Mouse (Mus musculus): ENCODE measurements at regions not wholly inside any gene's neighbourhood (a gene's known extent, or its start where the extent isn't known, plus 50 kb on each side); places are given as distances from the start of the nearest gene placed in this dataset.

DNA sequence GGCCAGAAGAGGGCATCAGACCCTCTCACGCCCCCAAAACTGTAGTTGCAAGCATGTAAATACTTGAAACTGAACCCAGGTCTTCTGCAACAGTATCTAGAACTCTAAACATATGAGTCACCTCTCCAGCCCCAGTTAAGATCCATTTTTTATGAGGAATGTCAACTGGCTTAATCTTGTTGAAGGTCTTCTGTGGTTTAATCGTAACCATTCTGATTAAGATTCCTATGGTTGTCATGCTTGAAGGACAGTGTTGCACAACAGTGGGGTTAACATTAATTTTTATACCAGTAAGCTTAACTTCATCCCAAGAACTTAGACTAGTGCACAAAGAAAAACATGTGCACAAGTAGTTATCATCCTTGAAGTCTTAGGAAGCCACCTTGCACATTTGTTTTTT lies 133.5 kb downstream of the 4930444P10Rik start:
- H3K4me3 ChIP-seq (replicated peaks; ENCODE audit: low read length): no peak overlapping the region
- no peak for TF ChIP-seq CTCF (conservative IDR thresholded peaks at IDR 0.05; ENCODE audit: low read length)
- no peak for TF ChIP-seq NANOG (IDR thresholded peaks at IDR 0.05; ENCODE audit: borderline replicate concordance, low read length)
- TF ChIP-seq POU5F1 (IDR thresholded peaks at IDR 0.05; ENCODE audit: borderline replicate concordance, low read length): no peak
- H3K27me3 ChIP-seq (ENCODE audit: insufficient read depth, low read length): no peaks in the 10 kb centered on the region
- H3K36me3 ChIP-seq (ENCODE audit: insufficient read depth, low read length): no peaks in the 10 kb centered on the region
- H3K9me3 ChIP-seq (ENCODE audit: low read length): peaks cover 16% of the 10 kb centered on the region; the same call in 1 of the 2 replicates
- H3K4me1 ChIP-seq (replicated peaks; ENCODE audit: low read depth, low read length): no peaks in the 10 kb centered on the region

DNA sequence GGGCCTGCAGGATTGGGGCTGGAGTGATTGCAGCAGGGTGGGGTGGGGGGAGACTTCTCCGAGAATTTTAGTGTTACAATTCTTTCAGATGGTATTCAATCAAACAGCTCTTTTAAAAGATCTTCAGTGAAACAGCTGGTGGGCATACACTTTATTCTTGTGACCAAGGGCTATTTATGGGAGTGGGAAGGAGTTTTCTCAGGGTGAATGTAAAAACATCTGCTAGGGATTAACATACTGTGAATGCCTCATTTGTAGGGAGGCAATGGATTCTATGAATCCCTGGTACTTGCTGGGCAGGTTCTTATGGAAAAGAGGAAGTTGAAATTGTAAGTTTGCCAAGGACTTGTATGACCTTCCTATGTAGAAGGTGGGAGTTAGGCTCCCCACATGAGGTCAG lies 134.5 kb downstream of the 4930444P10Rik start:
- Histone ChIP-seq H3K4me3 (replicated peaks; ENCODE audit: low read length) (no peak overlapping the region), H3K36me3 (ENCODE audit: insufficient read depth, low read length) (no peaks in the 10 kb centered on the region), H3K9me3 (ENCODE audit: low read length) (peaks cover 16% of the 10 kb centered on the region; the same call in 1 of the 2 replicates), H3K27me3 (ENCODE audit: insufficient read depth, low read length) (no peaks in the 10 kb centered on the region), H3K4me1 (replicated peaks; ENCODE audit: low read depth, low read length) (no peaks in the 10 kb centered on the region)
- TF ChIP-seq NANOG (IDR thresholded peaks at IDR 0.05; ENCODE audit: borderline replicate concordance, low read length): no peak
- TF ChIP-seq POU5F1 (IDR thresholded peaks at IDR 0.05; ENCODE audit: borderline replicate concordance, low read length): no peak
- TF ChIP-seq CTCF (conservative IDR thresholded peaks at IDR 0.05; ENCODE audit: low read length): no peak

DNA sequence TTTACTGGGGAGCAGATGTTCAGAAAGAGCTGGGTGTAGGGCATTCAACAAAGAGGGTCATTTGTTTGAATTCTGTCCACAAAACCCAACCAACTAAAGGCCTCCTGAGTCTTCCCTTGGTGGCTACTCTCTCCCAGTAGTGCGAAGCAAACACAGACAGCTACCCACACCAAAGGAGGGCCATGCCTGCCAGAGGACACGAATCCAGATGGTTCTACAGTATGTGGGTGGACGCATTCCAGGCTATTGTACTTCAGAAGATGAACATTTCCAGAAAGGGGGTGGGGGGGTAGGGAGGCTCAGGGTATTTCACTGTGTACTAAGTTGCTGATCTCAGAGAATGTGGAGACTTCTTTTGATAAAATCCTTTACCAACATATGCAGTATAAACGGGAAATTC lies 149.5 kb downstream of the 4930444P10Rik start:
- no peak overlapping the region for H3K4me3 ChIP-seq (replicated peaks; ENCODE audit: low read length)
- H3K9me3 ChIP-seq (ENCODE audit: low read length): no peaks in the 10 kb centered on the region
- TF ChIP-seq POU5F1 (IDR thresholded peaks at IDR 0.05; ENCODE audit: borderline replicate concordance, low read length) (no peak), CTCF (conservative IDR thresholded peaks at IDR 0.05; ENCODE audit: low read length) (no peak), NANOG (IDR thresholded peaks at IDR 0.05; ENCODE audit: borderline replicate concordance, low read length) (no peak)
- H3K4me1 ChIP-seq (replicated peaks; ENCODE audit: low read depth, low read length): no peaks in the 10 kb centered on the region
- no peaks in the 10 kb centered on the region for H3K27me3 ChIP-seq (ENCODE audit: insufficient read depth, low read length)
- H3K36me3 ChIP-seq (ENCODE audit: insufficient read depth, low read length): no peaks in the 10 kb centered on the region

DNA sequence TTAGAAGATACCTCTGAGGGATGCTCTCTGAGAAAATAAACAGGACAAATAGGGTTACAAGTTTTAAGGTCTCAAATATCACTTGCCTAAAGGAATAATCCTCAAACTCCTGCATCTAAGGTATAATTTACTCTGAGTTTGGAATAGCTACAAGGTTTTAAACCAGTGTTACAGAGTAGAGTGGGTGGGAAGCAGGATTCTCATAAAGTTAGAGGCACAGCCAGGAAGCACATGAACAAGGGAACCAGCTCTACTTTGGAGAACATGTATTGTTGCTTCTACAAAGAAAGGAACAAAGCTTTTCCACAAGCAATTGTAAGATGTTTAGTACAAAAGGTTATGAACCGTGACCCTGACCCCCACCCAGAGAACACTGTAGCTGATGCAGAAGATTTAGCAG lies 150.1 kb downstream of the 4930444P10Rik start:
- H3K4me1 ChIP-seq (replicated peaks; ENCODE audit: low read depth, low read length): no peaks in the 10 kb centered on the region
- no peaks in the 10 kb centered on the region for H3K27me3 ChIP-seq (ENCODE audit: insufficient read depth, low read length)
- no peak for TF ChIP-seq CTCF (conservative IDR thresholded peaks at IDR 0.05; ENCODE audit: low read length)
- TF ChIP-seq NANOG (IDR thresholded peaks at IDR 0.05; ENCODE audit: borderline replicate concordance, low read length): no peak
- no peak for TF ChIP-seq POU5F1 (IDR thresholded peaks at IDR 0.05; ENCODE audit: borderline replicate concordance, low read length)
- no peak overlapping the region for H3K4me3 ChIP-seq (replicated peaks; ENCODE audit: low read length)
- H3K36me3 ChIP-seq (ENCODE audit: insufficient read depth, low read length): no peaks in the 10 kb centered on the region
- no peaks in the 10 kb centered on the region for H3K9me3 ChIP-seq (ENCODE audit: low read length)
